Mouse (Mus musculus) ES-Bruce4 (cell line): ENCODE measurements around the gene Gbp3.
"Not testable (repeated sequence)": the region's sequence is repeated elsewhere in the genome, so short reads cannot be mapped to it uniquely, and the experiment has no call there.

ENCODE experiments used
- CTCF ChIP-seq: IDR thresholded peaks from one replicate; pipeline ENCODE4 v1.8.1; 2011; ENCODE audit warnings: low read depth, low read length
- EP300 ChIP-seq: IDR thresholded peaks from 2 replicates; pipeline ENCODE4 v1.6.1; 2011; ENCODE audit warnings: low read depth, low read length; ENCODE audit not compliant: insufficient read depth

DNA sequence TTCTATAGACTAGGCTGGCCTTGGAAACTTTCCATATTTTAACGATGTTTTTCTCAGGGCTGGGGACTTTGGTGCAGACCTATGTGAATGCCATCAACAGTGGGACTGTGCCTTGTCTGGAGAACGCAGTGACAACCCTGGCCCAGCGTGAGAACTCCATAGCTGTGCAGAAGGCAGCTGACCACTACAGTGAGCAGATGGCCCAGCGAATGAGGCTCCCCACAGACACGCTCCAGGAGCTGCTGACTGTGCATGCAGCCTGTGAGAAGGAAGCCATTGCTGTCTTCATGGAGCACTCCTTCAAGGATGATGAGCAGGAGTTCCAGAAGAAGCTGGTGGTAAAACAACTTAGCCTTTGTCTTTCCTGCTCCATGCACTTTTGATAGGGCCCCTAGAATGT lies 7.7 kb downstream of the Gbp3 start:
- not testable (repeated sequence) for TF ChIP-seq CTCF, EP300
